Mouse (Mus musculus) midbrain, postnatal 0 days (tissue): Measurements from ENCODE around the gene Snrpa. TPM values are rescaled to one million over a fixed set of nuclear protein-coding genes. Genes with fewer than 3 reads are reported as not detected.

Source experiments
- ATAC-seq: fragments of 200-750 bp; cut with Nextera tagmentation; 2 replicates; pipeline ENCODE4 v1.8.0; 2017; ENCODE audit warnings: moderate number of reproducible peaks, mild to moderate bottlenecking, moderate TSS enrichment, moderate library complexity; ENCODE audit not compliant: low FRiP score
- DNase-seq: peaks from one replicate; pipeline ENCODE4 v3.0.0-alpha.2; 2015; ENCODE audit warnings: low spot score
- H3K27ac ChIP-seq: fragments of 300-500 bp; sonication (generic); 2 replicates; pipeline ENCODE4 v1.5.1; 2014; ENCODE audit warnings: low read depth, mild to moderate bottlenecking, low read length, mixed read lengths
- H3K27me3 ChIP-seq: fragments of 300-500 bp; sonication (generic); 2 replicates; pipeline ENCODE4 v1.6.1; 2014; ENCODE audit warnings: low read length, control low read depth, mixed read lengths; ENCODE audit not compliant: insufficient read depth
- H3K36me3 ChIP-seq: fragments of 300-500 bp; sonication (generic); 2 replicates; pipeline ENCODE4 v1.6.1; 2014; ENCODE audit warnings: low read length, control low read depth, mixed read lengths; ENCODE audit not compliant: insufficient read depth
- H3K4me1 ChIP-seq: fragments of 300-500 bp; sonication (generic); 2 replicates; pipeline ENCODE4 v1.6.1; 2014; ENCODE audit warnings: mild to moderate bottlenecking, control low read depth, antibody characterized with exemption, low read length, mixed read lengths; ENCODE audit not compliant: insufficient read depth
- H3K4me2 ChIP-seq: fragments of 300-500 bp; sonication (generic); 2 replicates; pipeline ENCODE4 v1.6.1; 2014; ENCODE audit warnings: low read depth, mild to moderate bottlenecking, low read length, mixed read lengths; ENCODE audit not compliant: poor library complexity, severe bottlenecking
- H3K4me3 ChIP-seq: fragments of 300-500 bp; sonication (generic); 2 replicates; pipeline ENCODE4 v1.5.1; 2014; ENCODE audit warnings: low read depth, mild to moderate bottlenecking, low read length, moderate library complexity
- H3K9ac ChIP-seq: fragments of 300-500 bp; sonication (generic); replicated peaks from 2 replicates; pipeline ENCODE4 v1.6.1; 2014; ENCODE audit warnings: mild to moderate bottlenecking, low read length, moderate library complexity, mixed read lengths; ENCODE audit not compliant: poor library complexity, severe bottlenecking
- H3K9me3 ChIP-seq: fragments of 300-500 bp; sonication (generic); 2 replicates; pipeline ENCODE4 v1.6.1; 2016; ENCODE audit warnings: low read length, control low read depth
- CTCF ChIP-seq: IDR thresholded peaks from 2 replicates; pipeline ENCODE4 v1.5.1; 2016; ENCODE audit warnings: antibody characterized with exemption, mild to moderate bottlenecking
- WGBS: fragments of 180-500 bp; shearing (Covaris S2); extraction: QIAGEN DNeasy Blood & Tissue Kit; methylation state at CpG from one replicate; pipeline ENCODE4 v1.1.7; 2014; 5-methylcytosine and 5-hydroxymethylcytosine counted together
- polyA plus RNA-seq: library from polyadenylated mRNA; unstranded; fragments of >200 nt; fragmentation: Nextera tagmentation; extraction: Ambion mirVana; gene quantifications from 2 replicates; pipeline ENCODE4 v1.2.1, GENCODE M21; 2015
- total RNA-seq: library from RNA; depleted of rRNA; stranded (reverse); fragments of >200 nt; gene quantifications from 2 replicates; pipeline ENCODE4 v1.2.3, GENCODE M21; 2014

The Snrpa gene
- total and polyA plus RNA-seq, 2 experiments from 2014 or later, result 142 to 147 TPM

- Histone ChIP-seq H3K9ac (no peak overlapping the region), H3K27me3 (no peaks in the 10 kb centered on the region), H3K27ac (no peak overlapping the region), H3K36me3 (peaks cover 28% of the 10 kb centered on the region), H3K9me3 (no peaks in the 10 kb centered on the region), H3K4me2 (no peak overlapping the region), H3K4me3 (no peak overlapping the region), H3K4me1 (peaks cover 1% of the 10 kb centered on the region; the same call in 1 of the 2 replicates)
- WGBS, result 85% methylated on average over 7 of the region's 7 CpGs
- ATAC-seq, result no peak
- no peak for DNase-seq
- no peak for TF ChIP-seq CTCF
Observed at GRCm38 (mm10) chr7:27218586-27218985, 22.5 kb upstream of the Snrpa start.

DNA sequence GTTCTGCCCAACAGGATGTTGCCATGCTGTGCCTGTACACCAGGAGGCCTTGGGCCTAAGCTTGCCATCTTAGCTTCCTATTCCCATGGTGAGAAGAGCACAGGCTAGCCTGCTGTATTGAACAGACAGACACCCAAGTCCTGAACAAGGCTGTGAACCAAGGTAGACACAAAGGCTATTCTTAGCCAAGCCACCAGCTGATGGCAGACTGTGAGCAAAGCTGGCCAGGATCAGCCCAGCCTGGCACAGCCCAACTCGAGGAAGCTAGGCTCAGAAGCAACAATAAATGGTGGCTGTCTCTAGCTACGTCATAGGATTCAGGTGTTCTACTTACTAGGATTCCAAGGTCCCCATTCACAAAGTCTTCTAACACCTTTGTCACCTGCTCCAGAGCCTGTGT lies 16.6 kb upstream of the Snrpa start:
- H3K36me3 ChIP-seq, result peaks cover 71% of the 10 kb centered on the region
- no peaks in the 10 kb centered on the region for H3K4me1 ChIP-seq
- no peaks in the 10 kb centered on the region for H3K9me3 ChIP-seq
- no peak overlapping the region for H3K4me3 ChIP-seq
- no peak overlapping the region for H3K9ac ChIP-seq
- ATAC-seq (no peak), DNase-seq (no peak)
- no peak overlapping the region for H3K27ac ChIP-seq
- H3K27me3 ChIP-seq, result no peaks in the 10 kb centered on the region
- no peak overlapping the region for H3K4me2 ChIP-seq
- no peak for TF ChIP-seq CTCF
- 89% methylated on average over 2 of the region's 2 CpGs for WGBS

DNA sequence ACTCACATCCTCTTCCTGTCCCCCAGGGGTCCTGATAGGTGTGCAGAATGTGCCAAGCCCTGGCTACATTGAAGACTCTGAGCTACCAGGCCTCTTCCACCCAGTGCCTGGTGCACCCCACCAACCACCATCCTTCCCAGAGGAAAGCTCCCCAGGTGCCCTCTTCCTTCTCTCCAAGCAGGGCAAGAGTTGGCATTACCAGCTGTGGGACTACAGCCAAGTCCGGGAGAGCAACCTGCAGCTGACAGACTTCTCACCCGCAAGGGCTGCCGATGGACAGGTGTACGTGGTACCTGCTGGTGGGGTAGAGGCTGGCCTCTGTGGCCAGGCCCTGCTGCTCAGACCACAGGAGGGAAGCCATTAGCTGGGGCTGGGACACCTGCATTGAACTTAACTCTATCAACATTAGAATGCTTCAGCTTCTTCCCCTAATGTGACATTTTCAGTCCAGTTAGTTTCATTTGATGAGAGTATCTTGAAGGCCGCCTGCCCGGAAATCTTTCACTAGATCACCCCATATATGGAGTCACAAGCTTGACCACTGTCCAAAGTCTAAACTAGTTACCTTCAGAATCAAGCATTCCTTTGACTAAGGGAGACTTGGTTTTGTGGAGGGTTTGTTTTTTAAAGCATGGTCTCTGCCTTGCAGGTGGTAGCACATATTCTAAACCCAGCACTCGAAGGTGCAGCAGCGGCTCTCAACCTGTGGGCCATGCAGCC lies 7.8 kb upstream of the Snrpa start:
- no peak for DNase-seq
- H3K36me3 ChIP-seq, result peaks cover 42% of the 10 kb centered on the region
- H3K4me1 ChIP-seq, result no peaks in the 10 kb centered on the region
- H3K27ac ChIP-seq, result no peak overlapping the region
- H3K4me2 ChIP-seq, result no peak overlapping the region
- H3K4me3 ChIP-seq, result no peak overlapping the region
- H3K27me3 ChIP-seq, result no peaks in the 10 kb centered on the region
- 97% methylated on average over 8 of the region's 8 CpGs for WGBS
- ATAC-seq, result no peak
- H3K9me3 ChIP-seq, result no peaks in the 10 kb centered on the region
- no peak overlapping the region for H3K9ac ChIP-seq
- TF ChIP-seq CTCF, result no peak

- ATAC-seq (no peak), DNase-seq (no peak)
- Histone ChIP-seq H3K4me3 (no peak overlapping the region), H3K4me1 (0 out of 2 replicates have a peak, but pooled peaks cover 7% of the 10 kb centered on the region), H3K36me3 (peaks cover 17% of the 10 kb centered on the region), H3K27ac (no peak overlapping the region), H3K9ac (no peak overlapping the region), H3K9me3 (no peaks in the 10 kb centered on the region), H3K4me2 (no peak overlapping the region), H3K27me3 (no peaks in the 10 kb centered on the region)
- TF ChIP-seq CTCF, result no peak
- 91% methylated on average over 8 of the region's 8 CpGs for WGBS
Observed at GRCm38 (mm10) chr7:27198779-27199178, 2.7 kb upstream of the Snrpa start.

DNA sequence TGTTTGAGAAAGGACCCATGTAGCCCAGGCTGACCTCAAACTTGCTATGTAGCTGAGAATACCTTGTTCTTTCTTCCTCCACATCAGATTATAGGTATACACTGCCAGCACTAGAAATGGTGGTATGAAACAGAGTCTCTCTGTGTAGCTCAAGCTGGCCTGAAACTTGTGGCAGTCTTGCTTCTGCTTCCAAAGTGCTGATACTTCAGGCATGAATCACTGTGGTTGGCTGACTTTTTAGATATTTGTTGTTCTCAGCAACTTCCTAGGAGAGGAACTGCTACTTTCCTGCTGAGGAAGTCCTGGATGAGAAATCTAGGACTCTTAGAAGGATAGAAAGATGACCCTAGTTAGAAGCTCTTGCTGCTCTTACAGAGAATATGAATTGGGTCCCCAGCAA lies 2.3 kb upstream of the Snrpa start:
- H3K27me3 ChIP-seq, result no peaks in the 10 kb centered on the region
- ATAC-seq (no peak), DNase-seq (no peak)
- H3K4me2 ChIP-seq, result no peak overlapping the region
- H3K4me1 ChIP-seq, result 0 out of 2 replicates have a peak, but pooled peaks cover 7% of the 10 kb centered on the region
- no peak overlapping the region for H3K4me3 ChIP-seq
- H3K9me3 ChIP-seq, result no peaks in the 10 kb centered on the region
- TF ChIP-seq CTCF, result no peak
- peaks cover 17% of the 10 kb centered on the region for H3K36me3 ChIP-seq
- H3K27ac ChIP-seq, result no peak overlapping the region
- no peak overlapping the region for H3K9ac ChIP-seq

GRCm38 (mm10) chr7:27197634-27198033 lies 1.6 kb upstream of the Snrpa start:
- H3K27ac ChIP-seq, result no peak overlapping the region
- DNase-seq (no peak), ATAC-seq (no peak)
- WGBS, result 94% methylated on average over 8 of the region's 8 CpGs
- H3K4me2 ChIP-seq, result no peak overlapping the region
- H3K9me3 ChIP-seq, result no peaks in the 10 kb centered on the region
- H3K27me3 ChIP-seq, result no peaks in the 10 kb centered on the region
- H3K9ac ChIP-seq, result no peak overlapping the region
- H3K4me3 ChIP-seq, result no peak overlapping the region
- no peak for TF ChIP-seq CTCF
- 0 out of 2 replicates have a peak, but pooled peaks cover 7% of the 10 kb centered on the region for H3K4me1 ChIP-seq
- H3K36me3 ChIP-seq, result peaks cover 15% of the 10 kb centered on the region
